Mouse (Mus musculus) forebrain, postnatal 0 days (tissue): ENCODE results near the gene Pdap1. TPM values are rescaled to one million over a fixed set of nuclear protein-coding genes. Genes with fewer than 3 reads are reported as not detected.

Experiments
- ATAC-seq: fragments of 200-750 bp; cut with Nextera tagmentation; 2 replicates; pipeline ENCODE4 v1.8.0; 2017; ENCODE audit warnings: mild to moderate bottlenecking, moderate library complexity
- DNase-seq: peaks from one replicate; pipeline ENCODE4 v3.0.0-alpha.2; 2015
- H3K27ac ChIP-seq: fragments of 300-500 bp; sonication (generic); 2 replicates; pipeline ENCODE4 v1.5.1; 2014; ENCODE audit warnings: low read depth, mild to moderate bottlenecking, antibody characterized with exemption, low read length, moderate library complexity, mixed read lengths
- H3K27me3 ChIP-seq: fragments of 300-500 bp; sonication (generic); 2 replicates; pipeline ENCODE4 v1.6.1; 2014; ENCODE audit warnings: mild to moderate bottlenecking, low read length, mixed read lengths; ENCODE audit not compliant: insufficient read depth
- H3K36me3 ChIP-seq: fragments of 300-500 bp; sonication (generic); 2 replicates; pipeline ENCODE4 v1.6.1; 2014; ENCODE audit warnings: mild to moderate bottlenecking, moderate library complexity; ENCODE audit not compliant: insufficient read depth
- H3K4me1 ChIP-seq: fragments of 300-500 bp; sonication (generic); 2 replicates; pipeline ENCODE4 v1.6.1; 2014; ENCODE audit warnings: antibody characterized with exemption; ENCODE audit not compliant: insufficient read depth
- H3K4me2 ChIP-seq: fragments of 300-500 bp; sonication (generic); 2 replicates; pipeline ENCODE4 v1.6.1; 2014; ENCODE audit warnings: low read depth, mild to moderate bottlenecking, moderate library complexity
- H3K4me3 ChIP-seq: fragments of 300-500 bp; sonication (generic); 2 replicates; pipeline ENCODE4 v1.5.1; 2014; ENCODE audit warnings: low read depth, low read length, mixed read lengths
- H3K9ac ChIP-seq: fragments of 300-500 bp; sonication (generic); 2 replicates; pipeline ENCODE4 v1.6.1; 2014; ENCODE audit warnings: mild to moderate bottlenecking
- H3K9me3 ChIP-seq: fragments of 300-500 bp; sonication (generic); 2 replicates; pipeline ENCODE4 v1.6.1; 2016; ENCODE audit warnings: low read length
- CTCF ChIP-seq: sonication (generic); IDR thresholded peaks from 2 replicates; pipeline ENCODE4 v1.5.1; 2016; ENCODE audit warnings: antibody characterized with exemption, control low read depth, low read depth
- WGBS: fragments of 180-500 bp; shearing (Covaris S2); extraction: QIAGEN DNeasy Blood & Tissue Kit; methylation state at CpG from one replicate; pipeline ENCODE4 v1.1.7; 2014; 5-methylcytosine and 5-hydroxymethylcytosine counted together
- polyA plus RNA-seq: library from polyadenylated mRNA; unstranded; fragments of >200 nt; fragmentation: Nextera tagmentation; extraction: Ambion mirVana; gene quantifications from 2 replicates; pipeline ENCODE4 v1.2.1, GENCODE M21; 2015
- total RNA-seq: library from RNA; depleted of rRNA; stranded (reverse); fragments of >200 nt; gene quantifications from 2 replicates; pipeline ENCODE4 v1.2.3, GENCODE M21; 2014; rRNA removed

Pdap1 gene
- 65.9 and 66.4 TPM in 2 replicates for total RNA-seq
- polyA plus RNA-seq = 135 and 140 TPM in 2 replicates

DNA sequence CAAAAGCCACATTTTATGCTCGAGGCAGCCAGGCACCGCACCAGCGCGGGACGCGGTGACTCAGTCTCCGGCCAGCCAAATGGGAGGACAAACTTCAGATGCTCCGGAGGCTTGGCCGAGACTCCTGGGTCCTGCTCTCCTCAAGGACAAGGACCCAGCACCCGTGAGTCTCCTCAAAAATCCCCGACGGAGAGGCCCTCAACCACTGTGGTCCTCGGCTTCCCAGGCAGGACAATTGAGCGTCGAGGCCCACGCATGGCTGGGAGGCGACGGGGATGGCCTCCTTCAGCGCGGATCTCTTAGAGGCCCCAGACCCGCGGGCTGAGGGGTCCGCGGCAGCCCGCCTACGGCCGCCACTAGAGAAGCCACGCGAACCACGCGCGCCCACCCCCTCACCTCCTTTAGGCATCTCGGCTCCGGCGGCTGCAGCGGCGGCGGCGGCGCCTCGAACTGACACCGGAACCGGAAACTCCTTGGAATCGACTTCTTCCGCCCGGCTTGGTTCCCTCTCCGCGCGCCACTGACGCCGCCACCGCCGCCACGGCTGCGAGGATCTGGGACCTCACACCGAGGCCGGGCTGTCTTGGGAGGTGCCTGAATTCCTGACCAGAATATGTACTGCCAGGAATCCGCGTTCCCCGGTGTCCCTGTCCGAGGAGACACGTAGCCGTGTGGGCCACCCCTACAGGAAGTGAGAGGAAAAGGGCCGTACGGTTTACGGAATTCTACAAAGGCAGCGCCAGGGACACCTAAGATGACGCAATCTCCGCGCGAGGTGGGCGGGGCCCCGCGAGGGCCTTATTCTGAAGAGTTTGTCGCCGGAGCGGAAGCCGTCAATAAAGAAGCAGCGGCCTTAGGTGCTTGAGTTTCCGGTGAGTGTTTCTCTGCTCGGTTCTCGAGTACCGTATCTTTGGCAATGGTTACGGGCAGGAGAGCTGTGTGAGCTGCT lies at the start of gene Pdap1, which contains the start of gene Bud31:
TSS of gene Pdap1 (minus strand) at position 668 of the 949 bp plus-strand sequence.
TSS of gene Bud31 (plus strand) at position 792 of the 949 bp plus-strand sequence.
- Histone ChIP-seq H3K9ac (peak within 1 kb of the TSS; percentile 81), H3K4me2 (peak within 1 kb of the TSS; percentile 84), H3K27ac (peak within 1 kb of the TSS; percentile 83), H3K9me3 (no peaks in the 10 kb centered on the region), H3K4me1 (peaks cover 22% of the 10 kb centered on the region; the same call in 1 of the 2 replicates), H3K27me3 (no peaks in the 10 kb centered on the region), H3K36me3 (peaks cover 40% of the 10 kb centered on the region), H3K4me3 (peak within 1 kb of the TSS; percentile 89)
- peak; percentile 33 for TF ChIP-seq CTCF
- DNase-seq (peak; percentile 98), ATAC-seq (peak; percentile 97)
- 1% methylated on average over 84 of the region's 84 CpGs for WGBS

DNA sequence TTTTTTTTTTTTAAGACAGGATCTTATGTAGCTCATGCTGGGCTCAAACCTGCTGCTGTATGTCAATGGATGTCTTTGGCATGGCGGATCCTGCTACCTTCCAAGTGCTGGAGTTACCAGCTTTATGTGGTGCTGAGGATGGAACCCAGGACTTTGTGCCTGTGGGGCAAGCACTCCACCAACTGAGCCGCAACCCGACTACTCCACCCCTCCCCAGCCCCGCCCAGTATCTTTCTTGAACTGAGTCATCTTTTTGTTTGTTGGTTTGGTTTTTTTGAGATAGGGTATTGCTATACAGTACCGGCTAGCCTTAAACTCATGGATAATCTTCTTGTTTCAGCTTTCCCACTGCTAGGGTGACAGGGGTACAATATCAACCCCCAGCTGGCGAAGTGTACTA lies 49.4 kb upstream of the Pdap1 start:
- no peak overlapping the region for H3K27ac ChIP-seq
- no peak overlapping the region for H3K9ac ChIP-seq
- ATAC-seq = no peak
- H3K4me3 ChIP-seq = no peak overlapping the region
- H3K4me2 ChIP-seq = no peak overlapping the region
- no peak for TF ChIP-seq CTCF
- H3K36me3 ChIP-seq = peaks cover 38% of the 10 kb centered on the region
- 93% methylated on average over 6 of the region's 6 CpGs for WGBS
- H3K9me3 ChIP-seq = no peaks in the 10 kb centered on the region
- no peak for DNase-seq
- no peaks in the 10 kb centered on the region for H3K27me3 ChIP-seq
- peaks cover 14% of the 10 kb centered on the region; the same call in 1 of the 2 replicates for H3K4me1 ChIP-seq

DNA sequence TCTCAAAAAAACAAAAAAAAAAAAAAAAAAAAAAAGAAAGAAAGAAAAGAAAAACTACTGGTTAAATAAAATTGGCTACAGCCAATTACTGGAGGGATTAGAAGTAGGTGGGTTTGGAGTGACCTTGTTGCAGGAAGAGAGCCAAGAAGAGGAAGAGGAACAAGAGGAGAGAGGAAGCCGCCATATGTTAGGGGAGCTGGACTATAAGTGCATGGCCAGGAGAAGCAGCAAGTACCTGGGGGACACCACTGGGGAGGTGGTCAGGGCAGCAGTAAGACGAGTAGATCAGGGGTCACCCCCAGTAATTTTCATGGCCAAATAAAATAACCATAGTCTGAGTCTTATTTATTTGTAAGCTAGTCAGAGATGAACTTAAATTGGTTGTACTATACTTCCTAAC lies 45.2 kb upstream of the Pdap1 start:
- Histone ChIP-seq H3K4me2 (no peak overlapping the region), H3K9me3 (no peaks in the 10 kb centered on the region), H3K36me3 (peaks cover 70% of the 10 kb centered on the region), H3K27ac (no peak overlapping the region), H3K4me1 (peaks cover 5% of the 10 kb centered on the region; the same call in 1 of the 2 replicates), H3K27me3 (no peaks in the 10 kb centered on the region), H3K9ac (no peak overlapping the region), H3K4me3 (no peak overlapping the region)
- WGBS = 91% methylated on average over 2 of the region's 2 CpGs
- TF ChIP-seq CTCF = no peak
- ATAC-seq (no peak), DNase-seq (no peak)

DNA sequence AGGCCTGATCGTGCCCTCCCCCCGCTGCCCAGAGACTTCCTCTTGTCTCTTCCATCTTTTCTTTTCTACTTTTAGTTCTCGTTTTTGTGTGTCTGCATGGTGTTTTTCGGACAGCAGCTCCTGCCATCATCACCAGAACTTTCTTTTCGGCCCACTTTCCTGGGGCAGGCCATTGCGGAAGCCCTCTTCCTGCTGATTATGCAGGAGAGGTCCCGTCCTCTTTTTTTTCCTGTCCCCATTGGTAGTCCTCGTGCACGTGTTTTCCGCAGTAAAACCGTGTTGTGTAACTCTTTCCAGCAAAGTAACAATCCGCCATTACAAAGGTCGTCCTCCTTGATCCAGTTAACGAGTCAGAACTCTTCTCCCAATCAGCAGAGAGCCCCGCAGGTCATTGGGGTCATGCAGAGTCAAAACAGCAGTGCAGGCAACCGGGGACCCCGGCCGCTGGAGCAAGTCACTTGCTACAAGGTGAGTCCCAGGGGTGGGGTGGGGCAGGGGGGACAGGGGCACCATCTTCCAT lies 38.5 kb upstream of the Pdap1 start:
- Histone ChIP-seq H3K4me3 (no peak overlapping the region), H3K4me2 (no peak overlapping the region), H3K27me3 (no peaks in the 10 kb centered on the region), H3K4me1 (no peaks in the 10 kb centered on the region), H3K27ac (no peak overlapping the region), H3K9ac (no peak overlapping the region), H3K36me3 (peaks cover 92% of the 10 kb centered on the region), H3K9me3 (no peaks in the 10 kb centered on the region)
- TF ChIP-seq CTCF = no peak
- DNase-seq = no peak
- no peak for ATAC-seq
- WGBS = 83% methylated on average over 18 of the region's 18 CpGs

DNA sequence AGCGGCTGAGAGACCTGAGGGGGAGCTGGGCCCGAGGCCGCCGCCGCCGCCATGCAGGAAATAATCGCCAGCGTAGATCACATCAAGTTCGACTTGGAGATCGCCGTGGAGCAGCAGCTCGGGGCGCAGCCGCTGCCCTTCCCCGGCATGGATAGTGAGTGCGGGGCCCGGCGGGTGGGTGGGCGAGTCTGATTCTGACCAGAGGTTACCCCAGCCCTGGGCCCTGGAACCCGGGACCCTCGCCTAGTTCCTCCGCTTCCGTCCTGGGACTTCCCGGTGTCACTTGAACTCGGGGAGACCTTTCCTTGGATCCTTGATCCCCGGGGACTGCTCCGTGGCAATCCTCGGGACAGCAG lies 27.2 kb upstream of the Pdap1 start:
- DNase-seq = no peak

DNA sequence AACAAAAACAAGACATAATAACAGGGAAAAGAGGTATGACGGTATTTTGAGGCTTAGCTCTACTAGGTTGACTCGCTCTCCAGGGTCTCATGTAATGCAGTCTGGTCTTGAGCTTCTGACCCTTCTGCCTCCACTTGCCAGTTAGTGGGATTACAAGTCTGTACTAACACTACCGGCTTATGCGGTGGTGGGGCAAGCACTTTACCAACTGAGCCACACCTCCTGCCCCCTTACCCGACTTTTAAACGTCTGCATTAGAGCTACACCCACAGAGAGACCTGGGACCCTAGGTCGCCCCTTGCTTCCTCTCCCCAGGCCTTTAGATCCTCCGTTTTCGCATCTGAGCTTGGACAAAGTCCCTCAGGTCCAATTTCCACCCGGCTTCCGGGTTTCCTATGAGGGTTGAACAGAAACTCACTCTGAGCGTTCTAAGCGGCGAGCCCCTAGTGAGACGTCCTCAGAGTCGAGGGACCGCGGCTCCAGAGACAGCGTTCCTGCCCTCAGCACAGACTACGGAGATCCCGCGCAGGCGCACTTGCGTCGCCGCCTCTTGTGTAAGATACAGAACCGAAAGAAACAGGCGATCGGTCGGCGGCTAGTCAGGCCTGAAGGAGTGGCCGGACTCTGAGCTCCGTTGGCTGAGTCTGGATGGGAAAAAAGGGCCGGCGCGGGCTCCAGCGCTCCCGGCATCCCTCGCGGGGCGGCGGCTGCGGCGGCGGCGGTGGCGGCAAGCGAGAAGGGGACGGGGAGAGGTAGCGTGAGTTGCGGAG lies 26.7 kb upstream of the Pdap1 start, which contains the start of the genes Ptcd1 and Cpsf4:
TSS of gene Ptcd1 (minus strand) at position 573 of the 770 bp plus-strand sequence.
TSS of gene Cpsf4 (plus strand) at position 678 of the 770 bp plus-strand sequence.
- WGBS = 1% methylated on average over 51 of the region's 51 CpGs
- TF ChIP-seq CTCF = no peak
- Histone ChIP-seq H3K9ac (peak within 1 kb of the TSS; percentile 87), H3K4me2 (peak within 1 kb of the TSS; percentile 75), H3K27ac (peak within 1 kb of the TSS; percentile 83), H3K36me3 (peaks cover 36% of the 10 kb centered on the region), H3K9me3 (no peaks in the 10 kb centered on the region), H3K4me1 (peaks cover 18% of the 10 kb centered on the region), H3K27me3 (no peaks in the 10 kb centered on the region), H3K4me3 (peak within 1 kb of the TSS; percentile 92)
- ATAC-seq (peak; percentile 97), DNase-seq (peak; percentile 99)

More for the DNA sequence above, 27.2 kb upstream of the Pdap1 start:
- Histone ChIP-seq H3K27ac (peak overlapping the region; percentile 83), H3K4me2 (peak overlapping the region; percentile 75), H3K36me3 (peaks cover 37% of the 10 kb centered on the region), H3K9ac (peak overlapping the region; percentile 87), H3K4me3 (peak overlapping the region; percentile 92), H3K9me3 (no peaks in the 10 kb centered on the region), H3K27me3 (no peaks in the 10 kb centered on the region), H3K4me1 (peaks cover 18% of the 10 kb centered on the region)
- peak; percentile 2; the same call in 1 of the 2 replicates for ATAC-seq
- TF ChIP-seq CTCF = no peak
- WGBS = 1% methylated on average over 27 of the region's 28 CpGs
